Mouse (Mus musculus) adrenal gland, postnatal 14 days (tissue): Measurements from ENCODE around the gene Bcl2l15. TPM values are rescaled to one million over a fixed set of nuclear protein-coding genes. Genes with fewer than 3 reads are reported as not detected.
A peak's percentile ranks its signal among the peaks of the same experiment; 100 is the strongest.
"Not testable (repeated sequence)": the region's sequence is repeated elsewhere in the genome, so short reads cannot be mapped to it uniquely, and the experiment has no call there.

Source experiments
- DNase-seq: peaks from one replicate; pipeline ENCODE4 v3.0.0; 2021; ENCODE audit warnings: mixed read lengths
- total RNA-seq: library from RNA; stranded (reverse); gene quantifications from 2 replicates; pipeline ENCODE4 v1.2.3, GENCODE M21; 2021

The Bcl2l15 gene
- total RNA-seq, 1 experiment from 2014 or later = 0.52 TPM

DNA sequence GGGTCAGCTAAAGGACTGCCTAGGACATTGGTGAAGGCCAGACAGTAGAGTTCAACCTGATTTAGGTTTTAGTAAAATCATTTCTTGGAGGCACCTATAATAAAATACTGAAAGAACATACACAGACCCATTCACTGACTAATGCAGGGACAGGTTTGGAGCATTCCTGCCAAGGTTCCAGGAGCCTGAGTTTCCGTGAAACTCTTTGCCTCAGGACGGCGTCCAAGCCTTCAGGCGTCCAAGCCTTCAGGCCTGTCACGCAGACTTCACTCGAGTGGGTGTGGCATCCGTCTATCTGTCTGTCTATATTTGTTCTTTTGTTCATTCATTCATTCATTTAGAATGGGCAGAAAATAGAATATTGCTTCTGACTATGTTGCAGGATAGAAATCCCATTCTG lies 1.3 kb upstream of the Bcl2l15 start:
- DNase-seq = no peak

DNA sequence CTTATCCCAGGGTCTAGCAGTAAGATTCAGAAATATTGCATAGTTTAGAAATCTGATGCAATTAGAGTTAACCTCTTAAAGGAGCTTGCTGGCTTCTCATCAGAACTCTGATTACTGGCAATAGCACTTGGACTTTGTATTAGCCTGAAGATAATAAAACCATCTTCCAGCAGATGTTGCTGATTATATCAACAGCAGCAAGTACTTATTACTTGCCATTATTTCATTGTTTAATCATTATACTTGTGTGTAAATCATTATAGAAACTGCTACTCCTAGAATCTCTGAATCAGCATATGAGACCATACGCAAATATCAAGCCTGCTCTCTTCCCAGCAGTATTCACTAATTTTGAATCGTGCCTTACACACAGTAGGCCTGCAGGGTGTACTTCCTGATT lies 1.6 kb downstream of the Bcl2l15 start:
- no peak for DNase-seq

DNA sequence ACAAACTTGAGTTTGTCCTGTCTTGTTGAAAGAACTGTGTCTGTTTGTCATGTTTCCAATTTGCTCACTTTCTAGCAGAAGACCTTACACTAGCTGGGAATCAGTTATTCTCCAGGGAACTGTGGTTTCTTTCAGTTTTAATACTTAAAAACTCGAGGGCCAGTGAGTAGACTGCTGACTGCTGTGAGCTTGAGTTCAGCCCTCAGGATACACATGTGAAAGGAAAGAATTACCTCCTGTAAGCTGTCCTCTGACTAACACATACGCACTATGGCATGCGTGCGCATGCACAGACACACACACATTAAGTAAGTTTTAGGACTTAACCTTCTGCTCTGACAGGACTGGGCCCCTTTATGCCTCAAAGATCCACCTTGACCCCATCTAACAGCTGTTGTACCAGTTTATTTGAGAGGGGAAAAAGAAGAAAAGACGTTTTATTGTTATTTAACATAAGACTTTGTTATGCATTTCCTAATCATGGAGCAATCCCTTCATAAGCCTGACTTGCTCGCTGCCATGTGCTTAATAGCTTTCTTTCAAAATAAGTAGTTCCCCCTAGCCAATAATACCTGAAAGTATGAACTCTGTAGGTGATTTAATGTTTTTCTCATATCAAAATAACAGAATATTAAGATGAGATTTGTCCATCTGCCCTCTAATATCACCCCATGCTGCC lies 3.0 kb downstream of the Bcl2l15 start:
- no peak for DNase-seq

DNA sequence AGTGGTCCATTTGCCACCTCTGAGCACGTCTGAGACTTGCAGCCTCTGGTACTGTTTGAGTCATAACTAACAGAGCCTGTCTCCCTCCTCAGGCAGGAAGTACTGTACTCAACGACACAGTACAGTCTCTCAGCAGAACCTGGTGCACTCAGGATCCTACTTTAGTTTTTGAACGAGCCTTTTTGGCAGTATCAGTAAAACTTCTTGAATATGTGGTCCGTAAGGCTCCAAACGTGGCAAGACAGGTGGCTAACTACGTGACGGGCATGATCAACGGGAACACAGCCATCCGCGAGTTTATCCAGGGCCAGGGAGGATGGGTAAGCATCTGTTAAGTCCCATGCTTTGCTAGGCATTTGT lies 3.5 kb downstream of the Bcl2l15 start:
- no peak for DNase-seq

DNA sequence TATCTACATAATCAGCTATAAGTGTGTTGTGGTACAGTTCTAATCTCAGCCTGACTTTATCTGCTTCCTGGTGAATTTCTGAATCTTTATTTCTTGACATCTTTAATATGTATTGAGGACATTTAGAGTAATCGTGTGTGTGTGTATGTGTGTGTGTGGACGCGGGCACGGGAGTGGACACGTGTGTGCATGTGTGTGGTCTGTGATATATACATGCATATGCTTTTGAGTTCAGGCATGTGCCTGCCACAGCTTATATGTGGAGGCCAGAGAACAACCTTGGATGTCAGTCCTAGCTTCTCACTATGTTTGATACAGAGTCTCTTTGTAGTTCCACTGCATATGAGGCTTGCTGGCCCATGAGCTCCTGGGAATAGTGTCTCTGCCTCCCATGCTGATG lies 4.1 kb downstream of the Bcl2l15 start:
- no peak for DNase-seq

DNA sequence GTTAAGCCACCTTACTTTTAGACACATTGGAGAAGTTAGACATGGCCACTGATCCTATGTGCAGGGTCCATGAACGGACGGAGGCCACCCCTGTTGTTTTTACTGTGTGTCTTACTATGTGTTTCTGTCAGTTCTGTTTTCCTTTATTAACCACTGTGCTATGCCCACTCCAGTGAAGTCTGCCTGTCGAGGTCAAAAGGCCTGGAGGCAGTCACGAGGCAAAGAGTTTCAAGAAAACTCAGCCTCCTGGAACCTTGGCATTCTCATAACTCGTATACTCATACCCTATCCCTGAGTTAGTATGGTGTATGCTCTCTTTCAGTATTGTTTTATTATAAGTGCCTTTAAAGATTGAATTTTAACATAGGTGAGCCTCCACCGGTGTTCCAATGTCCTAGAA lies 7.3 kb downstream of the Bcl2l15 start:
- no peak for DNase-seq

DNA sequence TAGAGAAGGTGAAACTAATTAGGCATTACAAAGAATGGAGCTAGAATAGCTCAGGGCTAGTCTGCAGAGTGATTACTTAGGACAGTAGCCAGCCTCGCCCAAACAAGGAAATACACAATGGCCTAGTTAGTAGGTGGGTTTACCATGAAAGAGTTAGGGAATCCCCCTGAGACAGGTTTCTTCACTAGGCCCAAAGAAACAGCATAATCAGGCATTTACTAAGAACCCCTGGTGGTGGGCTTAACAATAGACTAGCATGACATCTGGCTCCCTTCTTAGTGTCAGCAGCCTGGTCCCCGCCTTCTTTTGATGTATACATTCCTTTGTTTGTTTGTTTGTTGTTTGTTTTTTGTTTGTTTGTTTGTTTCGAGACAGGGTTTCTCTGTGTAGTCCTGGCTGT lies 7.8 kb downstream of the Bcl2l15 start:
- not testable (repeated sequence) for DNase-seq

DNA sequence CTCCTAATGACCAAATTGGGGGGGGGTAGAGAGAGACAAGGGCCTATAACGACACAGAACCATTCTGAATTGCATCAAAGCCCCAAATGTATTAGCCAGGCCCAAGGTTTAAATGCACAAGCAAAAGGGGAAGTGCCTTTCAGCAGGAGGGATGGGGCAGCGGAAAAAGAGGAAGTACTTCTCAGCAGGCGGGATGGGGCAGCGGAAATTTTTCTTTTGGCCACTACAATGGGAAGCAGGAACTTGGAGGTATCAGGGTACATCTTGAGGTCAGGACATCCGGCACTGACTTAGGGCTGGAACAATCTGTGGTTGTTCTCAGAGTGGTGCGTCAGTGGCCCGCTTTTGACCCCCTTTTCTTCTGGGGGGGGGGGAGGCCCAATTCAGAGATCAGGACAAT lies 8.5 kb downstream of the Bcl2l15 start:
- not testable (repeated sequence) for DNase-seq

DNA sequence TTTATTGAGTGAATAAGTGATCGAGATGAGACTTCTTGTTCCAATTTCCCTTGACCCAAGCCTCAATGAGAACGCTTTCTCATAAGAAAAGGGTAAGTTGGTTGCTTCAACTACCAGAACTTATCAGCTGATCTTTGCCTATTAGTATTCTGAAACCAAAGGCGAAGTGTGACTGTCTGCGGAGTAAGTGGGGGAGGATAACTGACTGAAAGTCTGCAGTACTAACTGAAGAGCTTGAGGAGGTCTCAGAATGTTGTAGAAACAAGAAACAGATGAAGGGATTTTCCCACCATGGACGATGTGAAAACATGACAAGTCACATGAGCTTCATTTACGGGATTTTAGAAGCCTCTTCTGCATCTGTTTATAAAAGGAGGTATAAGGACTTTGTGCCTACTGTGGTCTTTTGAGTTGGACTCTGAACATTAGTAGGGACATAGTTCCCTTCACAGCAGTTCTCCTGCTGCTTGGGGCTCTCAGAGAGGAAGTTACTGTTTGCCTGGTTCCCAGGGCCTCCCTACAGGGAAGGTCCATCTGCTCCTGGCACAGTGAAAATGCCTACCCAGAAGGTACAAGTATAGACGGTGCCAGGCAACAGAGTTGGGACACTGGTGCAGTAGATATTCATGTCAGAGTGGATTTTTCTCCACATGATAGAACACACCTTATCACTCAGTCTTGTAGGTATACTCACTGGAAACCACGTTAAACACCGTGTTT lies 18.4 kb downstream of the Bcl2l15 start:
- DNase-seq = no peak

DNA sequence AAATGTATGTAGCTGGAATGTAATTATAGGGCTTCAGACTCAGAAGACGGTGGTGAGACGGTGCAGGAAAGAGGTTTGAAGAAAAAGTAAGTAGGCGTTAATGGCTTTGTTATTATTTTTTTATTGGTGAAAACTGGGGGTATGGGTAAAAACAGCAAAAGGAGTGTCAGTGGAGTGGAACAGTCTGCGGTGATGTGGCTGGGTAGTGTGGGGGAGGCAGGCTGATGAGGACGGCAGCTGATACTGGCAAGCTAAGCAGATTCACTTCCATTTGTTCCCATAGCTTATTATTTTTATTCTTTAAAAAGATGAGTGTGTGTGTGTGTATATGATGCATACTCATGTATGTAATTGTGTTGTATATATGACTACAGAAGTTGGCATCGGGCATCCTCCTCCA lies 19.1 kb downstream of the Bcl2l15 start:
- no peak for DNase-seq

DNA sequence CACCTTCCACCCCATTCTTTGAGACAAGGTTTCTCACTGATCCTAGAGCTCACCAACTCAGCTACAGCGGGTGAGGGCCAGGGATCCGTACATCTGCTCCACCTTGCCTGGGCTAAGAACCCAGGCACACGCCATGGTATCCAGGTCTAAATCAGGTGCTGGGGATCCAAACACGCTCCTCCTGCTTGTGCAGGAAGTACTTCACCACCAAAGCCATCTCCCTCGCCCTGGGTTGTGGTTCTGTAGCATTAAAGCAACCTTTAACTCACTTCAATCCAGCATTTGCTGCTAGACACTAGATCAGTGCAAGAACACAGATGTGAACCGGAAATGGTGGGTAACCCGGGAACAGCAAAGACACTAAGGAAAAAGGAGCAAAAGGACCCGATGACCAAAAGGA lies 19.5 kb downstream of the Bcl2l15 start:
- no peak for DNase-seq

DNA sequence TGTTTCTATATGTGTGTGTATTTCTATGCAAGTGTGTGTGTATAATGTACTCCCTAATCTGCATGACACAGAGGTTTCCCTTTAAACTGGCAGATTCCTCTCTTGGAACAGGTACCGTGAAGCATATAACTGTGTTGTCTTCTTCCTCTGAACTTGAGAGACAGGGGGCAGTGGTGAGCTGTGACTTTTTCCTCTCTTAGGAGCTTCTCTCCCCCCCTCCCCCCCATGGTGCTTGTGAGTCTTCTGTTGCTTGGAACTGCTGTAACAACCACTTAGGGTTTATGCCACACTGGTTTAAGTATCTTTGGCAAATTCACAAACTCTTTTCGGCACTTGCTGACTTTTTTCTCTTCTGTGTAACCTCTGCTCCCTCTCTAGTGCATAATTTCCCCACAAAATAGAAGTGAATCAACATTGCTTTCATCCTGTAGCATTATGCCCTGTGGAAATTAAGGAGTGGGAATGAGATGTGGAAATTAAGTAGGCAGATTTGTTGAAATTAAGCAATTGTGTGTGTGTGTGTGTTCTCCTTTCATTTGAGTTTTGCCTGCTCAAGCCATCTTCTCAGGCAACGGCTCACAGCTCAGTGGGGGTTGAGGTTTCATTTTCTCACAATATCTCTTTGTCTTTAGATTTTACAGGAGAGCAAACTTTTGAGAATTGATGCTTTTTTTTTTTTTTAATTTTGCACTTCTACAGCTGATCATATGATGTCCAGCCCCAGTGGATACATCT lies 20.3 kb downstream of the Bcl2l15 start:
- DNase-seq = peak; percentile 70

DNA sequence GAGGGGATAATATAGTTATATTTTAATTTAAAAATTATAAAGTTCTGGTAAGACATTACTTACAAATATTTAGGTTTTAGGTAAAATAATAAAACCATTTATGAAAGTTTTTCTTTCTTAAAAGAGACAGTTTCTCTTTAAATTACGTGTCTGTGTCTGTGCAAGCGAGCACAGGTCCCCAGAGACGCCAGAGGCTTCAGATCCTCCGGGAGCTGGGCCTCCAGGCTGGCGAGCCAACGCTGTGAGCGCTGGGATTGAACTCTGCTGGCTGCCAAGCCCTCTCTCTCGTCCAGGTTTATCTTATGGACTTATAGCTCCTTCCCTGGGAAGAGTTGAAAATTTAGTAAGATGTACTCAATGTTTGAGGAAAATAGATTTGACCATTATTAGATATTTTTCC lies 21.4 kb downstream of the Bcl2l15 start:
- DNase-seq = peak; percentile 57

DNA sequence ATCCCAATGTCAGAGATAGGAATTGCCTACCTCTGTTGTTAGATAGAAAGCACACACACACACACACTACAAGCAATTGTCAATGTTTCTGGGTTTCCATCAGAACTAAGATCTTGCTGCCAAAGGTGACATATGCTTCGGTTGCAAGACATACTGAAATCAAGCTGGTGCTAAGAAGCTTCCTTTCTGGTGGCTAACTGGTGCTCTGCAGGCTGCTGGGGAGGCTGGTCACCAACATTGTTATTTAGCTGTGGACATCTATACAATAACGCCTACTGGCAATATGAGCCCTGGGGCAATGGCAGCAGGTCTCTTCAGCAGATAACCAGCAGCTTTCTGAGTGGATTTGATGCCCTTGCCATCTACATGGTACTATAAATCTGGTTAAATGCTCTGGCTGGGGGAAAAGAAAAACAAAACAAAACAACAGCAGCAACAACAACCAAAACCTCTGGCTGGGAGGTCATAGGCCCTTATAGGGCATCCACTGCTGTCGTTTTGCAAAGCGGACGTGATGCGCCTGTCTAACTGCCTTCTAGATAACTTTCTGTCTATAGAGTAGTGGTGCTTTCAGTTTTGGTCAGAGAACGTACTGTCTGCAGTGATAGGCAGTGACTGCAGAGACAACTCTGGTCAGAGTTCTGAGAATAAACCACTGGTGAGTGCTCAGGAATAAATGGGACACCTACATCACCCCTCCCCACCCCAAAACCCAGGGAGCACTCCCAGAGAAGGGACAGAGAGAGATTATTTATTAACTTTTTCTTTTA lies 24.8 kb downstream of the Bcl2l15 start:
- DNase-seq = no peak

DNA sequence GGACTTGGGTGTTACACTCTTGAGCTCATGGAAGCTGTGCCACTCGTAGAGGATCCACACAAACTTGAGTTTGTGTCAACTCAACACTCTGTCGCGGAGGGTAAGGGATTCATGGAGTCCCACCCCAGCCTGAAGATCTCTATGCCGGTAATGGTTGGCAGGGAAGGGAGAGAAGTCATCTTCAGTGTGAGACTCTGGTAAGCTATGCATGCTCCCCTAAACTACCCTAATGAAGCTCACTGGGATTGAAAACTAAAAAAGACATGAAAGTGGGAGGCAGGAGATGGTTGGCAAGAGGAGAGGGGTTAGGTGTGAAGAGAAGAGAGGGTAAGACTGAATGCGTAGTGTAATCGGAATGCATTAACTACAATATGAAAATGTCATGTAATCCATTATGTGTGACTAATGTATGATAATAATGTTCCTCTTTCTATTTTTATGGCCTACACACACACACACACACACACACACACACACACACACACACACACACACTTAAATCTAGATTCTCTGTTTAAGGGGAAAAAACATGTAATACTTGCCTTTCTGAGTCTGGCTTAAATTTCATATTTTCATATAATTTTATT lies 25.7 kb downstream of the Bcl2l15 start:
- DNase-seq = no peak

DNA sequence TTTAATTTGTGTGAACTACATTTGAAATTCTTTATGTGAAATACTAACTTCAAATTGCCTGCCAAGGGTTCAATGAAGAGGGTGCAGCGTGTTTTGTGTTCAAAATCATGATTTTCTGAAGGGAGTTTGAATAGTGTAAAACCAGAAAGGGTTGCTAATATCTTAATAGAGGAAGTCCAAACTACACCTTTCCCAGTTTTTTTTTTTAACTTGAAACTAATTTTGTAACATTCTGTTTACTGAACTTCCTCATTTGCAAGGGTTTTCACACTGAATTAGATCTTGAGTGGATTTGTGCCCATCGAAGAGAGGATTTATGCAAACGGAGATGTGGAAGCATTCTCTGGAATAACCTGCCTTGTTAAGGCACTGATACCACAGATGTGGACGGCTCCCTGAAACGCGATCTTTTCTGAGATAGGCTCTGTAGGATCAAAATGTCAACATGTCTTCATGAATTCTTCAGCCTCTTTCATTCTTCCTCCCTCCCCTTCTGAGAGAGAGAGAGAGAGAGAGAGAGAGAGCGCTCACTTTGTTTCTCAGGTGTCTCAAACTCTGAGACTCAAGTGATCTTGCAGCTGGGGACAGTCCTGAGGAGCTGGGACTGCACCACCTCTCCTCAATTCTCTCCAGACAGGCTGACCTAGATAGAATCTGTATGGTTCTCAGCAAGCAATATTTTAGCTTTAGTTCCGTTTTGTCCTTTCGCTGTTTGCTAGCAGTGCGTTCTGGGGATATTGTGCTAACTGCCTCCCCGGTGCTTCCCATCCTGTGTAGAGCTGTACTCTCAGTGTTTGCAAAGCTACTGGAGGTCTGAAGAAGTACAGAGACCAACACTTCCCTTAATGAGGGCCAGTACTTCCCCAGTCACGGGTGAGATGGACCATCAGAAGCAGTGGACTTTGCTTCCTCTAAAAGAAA lies 26.7 kb downstream of the Bcl2l15 start, which contains the start of gene Ptpn22:
TSS of gene Ptpn22 (plus strand) at position 915 of the 921 bp plus-strand sequence.
- DNase-seq = no peak

DNA sequence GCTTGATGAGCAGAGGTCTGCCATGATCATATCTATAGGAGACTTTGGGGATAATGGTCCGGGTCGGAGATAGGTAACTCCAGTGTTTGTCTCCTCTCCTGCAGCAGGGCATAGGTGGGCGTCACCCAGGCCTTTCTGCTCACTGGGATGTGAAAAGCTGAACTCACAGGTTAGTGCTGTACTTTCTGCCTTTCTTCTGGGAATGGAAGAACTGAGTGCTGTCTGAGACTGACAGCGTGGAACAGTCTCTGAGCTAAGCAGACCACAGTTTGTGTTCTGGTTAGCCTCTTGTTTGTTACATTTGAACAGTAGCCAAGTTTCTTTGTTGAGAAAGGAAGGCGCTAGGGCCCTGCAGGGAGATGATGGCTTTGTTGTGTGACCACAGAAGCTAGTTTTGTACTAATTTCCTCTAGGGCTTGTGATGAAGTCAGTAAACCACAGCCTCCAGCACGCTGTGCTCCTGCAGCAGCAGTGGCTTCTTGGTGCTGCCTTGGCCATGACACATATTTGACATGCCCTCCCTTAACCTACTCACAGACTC lies 27.5 kb downstream of the Bcl2l15 start:
- peak; percentile 14 for DNase-seq

DNA sequence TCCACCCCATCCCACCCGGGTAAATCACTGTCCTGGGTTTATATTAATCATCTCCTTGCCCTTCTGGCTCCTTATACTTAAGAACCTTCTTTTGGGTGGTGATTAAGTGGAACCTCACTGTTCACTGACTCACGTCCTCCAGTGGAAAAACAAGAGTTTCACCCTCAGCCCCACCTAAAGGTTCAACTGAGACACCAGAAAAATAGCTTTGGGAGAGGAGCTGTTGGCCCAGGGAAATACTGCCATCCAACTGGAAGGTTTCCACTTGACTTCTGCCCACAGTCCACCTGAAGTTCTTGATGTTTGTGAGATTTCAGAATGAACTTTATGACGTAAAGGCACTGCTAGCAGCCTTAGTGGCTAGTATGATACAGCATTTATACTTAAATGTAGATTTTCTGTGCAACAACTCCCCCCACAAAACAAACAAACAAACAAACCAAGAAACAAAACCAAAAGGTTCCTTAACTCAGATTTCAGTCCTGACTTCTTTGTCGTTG lies 30.4 kb downstream of the Bcl2l15 start:
- no peak for DNase-seq

DNA sequence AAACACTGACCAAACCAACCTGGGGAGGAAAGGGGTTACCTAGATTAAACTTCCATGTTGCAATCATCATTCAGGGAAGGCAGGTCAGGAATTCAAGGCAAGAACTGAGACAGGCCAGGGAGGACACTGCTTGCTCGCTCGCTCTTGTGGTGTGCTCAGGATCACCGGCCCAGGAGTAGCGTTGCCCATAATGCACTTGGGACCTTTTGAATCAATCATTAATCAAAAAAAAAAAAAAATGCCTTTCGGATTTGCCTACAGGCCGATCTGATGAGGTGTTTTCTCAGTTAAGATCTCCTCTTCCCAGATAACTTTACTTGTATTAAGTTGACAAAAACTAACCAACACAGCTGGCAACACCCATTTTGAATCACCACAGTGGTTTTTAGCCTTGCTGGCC lies 31.8 kb downstream of the Bcl2l15 start:
- no peak for DNase-seq

DNA sequence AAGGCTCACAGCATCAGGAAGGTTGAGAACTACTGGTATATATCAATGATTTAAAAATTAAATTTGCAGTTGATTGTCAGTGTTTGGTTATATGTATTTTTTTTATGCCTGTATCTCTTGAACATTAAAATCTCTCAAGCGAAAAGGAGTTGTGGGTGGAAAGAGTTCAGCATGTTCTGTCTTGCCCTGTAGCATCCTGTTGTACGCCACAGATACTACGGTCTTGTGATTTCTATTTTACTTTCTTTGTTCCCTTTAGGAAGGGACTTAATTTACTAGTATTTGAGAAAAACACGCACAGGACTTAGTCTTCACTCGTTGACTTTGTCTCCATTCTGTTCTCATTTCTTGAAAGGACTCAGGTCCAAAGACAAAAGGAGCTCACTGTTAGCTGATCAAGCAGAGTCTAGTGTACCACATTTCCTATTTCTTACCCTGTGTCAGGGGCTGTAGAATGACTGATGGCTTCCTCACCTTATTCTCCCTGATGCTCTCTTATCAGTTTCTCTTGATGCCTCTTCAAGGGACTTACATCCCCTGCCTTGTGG lies 35.1 kb downstream of the Bcl2l15 start:
- no peak for DNase-seq
